Mouse (Mus musculus): ENCODE results near the gene Dstn. TPM values are rescaled to one million over a fixed set of nuclear protein-coding genes. Genes with fewer than 3 reads are reported as not detected.

The Dstn gene
- polyA plus RNA-seq, 1 experiment from 2014 or later, result 373 TPM

GRCm38 (mm10) chr2:143990997-143991396, 75.9 kb downstream of the Dstn start:
- ATAC-seq (ENCODE audit: insufficient number of reproducible peaks, low FRiP score, low TSS enrichment, low read depth), result no peak
- H3K9ac ChIP-seq (ENCODE audit: low read length), result no peak overlapping the region
- no peak overlapping the region for H3K4me3 ChIP-seq (ENCODE audit: low read depth, low read length)
- DNase-seq (ENCODE audit: low spot score), result no peak
- 83% methylated on average over 1 of the region's 1 CpGs for WGBS
- no peaks in the 10 kb centered on the region for H3K27me3 ChIP-seq (ENCODE audit: control insufficient read depth, insufficient read depth, low read length)
- H3K4me1 ChIP-seq (ENCODE audit: control insufficient read depth, insufficient read depth, low read length), result no peaks in the 10 kb centered on the region
- H3K9me3 ChIP-seq (ENCODE audit: control insufficient read depth, low read length), result no peaks in the 10 kb centered on the region
- no peak overlapping the region for H3K27ac ChIP-seq (replicated peaks; ENCODE audit: low read depth, low read length)
- H3K4me2 ChIP-seq (ENCODE audit: low read depth, severe bottlenecking), result no peak overlapping the region
- no peaks in the 10 kb centered on the region for H3K36me3 ChIP-seq (ENCODE audit: control insufficient read depth, insufficient read depth, low read length)

- DNase-seq (ENCODE audit: low spot score) (no peak), ATAC-seq (ENCODE audit: insufficient number of reproducible peaks, low FRiP score, low TSS enrichment, low read depth) (no peak)
- no peaks in the 10 kb centered on the region for H3K9me3 ChIP-seq (ENCODE audit: control insufficient read depth, low read length)
- no peak overlapping the region for H3K4me2 ChIP-seq (ENCODE audit: low read depth, severe bottlenecking)
- no peak overlapping the region for H3K9ac ChIP-seq (ENCODE audit: low read length)
- no peaks in the 10 kb centered on the region for H3K27me3 ChIP-seq (ENCODE audit: control insufficient read depth, insufficient read depth, low read length)
- 95% methylated on average over 7 of the region's 7 CpGs for WGBS
- no peak overlapping the region for H3K27ac ChIP-seq (replicated peaks; ENCODE audit: low read depth, low read length)
- no peaks in the 10 kb centered on the region for H3K4me1 ChIP-seq (ENCODE audit: control insufficient read depth, insufficient read depth, low read length)
- no peak overlapping the region for H3K4me3 ChIP-seq (ENCODE audit: low read depth, low read length)
- no peaks in the 10 kb centered on the region for H3K36me3 ChIP-seq (ENCODE audit: control insufficient read depth, insufficient read depth, low read length)
Observed at GRCm38 (mm10) chr2:143991964-143992672, 77.0 kb downstream of the Dstn start.

Other genes with a start within 250 kb of the Dstn start
- gene Bfsp1, start 52.1 kb upstream of the Dstn start, polyA plus RNA-seq (2014; fragmentation: Nextera tagmentation; extraction: Ambion mirVana), result 0.72 and 1.5 TPM in 2 replicates
- 57.0 and 68.1 TPM in 2 replicates for gene Rrbp1, start 95.9 kb downstream of the Dstn start, polyA plus RNA-seq (2014; fragmentation: Nextera tagmentation; extraction: Ambion mirVana)
- not detected in 2 replicates for gene Banf2, start 117.7 kb downstream of the Dstn start, polyA plus RNA-seq (2014; fragmentation: Nextera tagmentation; extraction: Ambion mirVana)